Mouse (Mus musculus): ENCODE data around the gene Thop1. TPM values are rescaled to one million over a fixed set of nuclear protein-coding genes. Genes with fewer than 3 reads are reported as not detected.

The Thop1 gene
- polyA plus RNA-seq, 2 experiments: 15.0 to 21.7 TPM

DNA sequence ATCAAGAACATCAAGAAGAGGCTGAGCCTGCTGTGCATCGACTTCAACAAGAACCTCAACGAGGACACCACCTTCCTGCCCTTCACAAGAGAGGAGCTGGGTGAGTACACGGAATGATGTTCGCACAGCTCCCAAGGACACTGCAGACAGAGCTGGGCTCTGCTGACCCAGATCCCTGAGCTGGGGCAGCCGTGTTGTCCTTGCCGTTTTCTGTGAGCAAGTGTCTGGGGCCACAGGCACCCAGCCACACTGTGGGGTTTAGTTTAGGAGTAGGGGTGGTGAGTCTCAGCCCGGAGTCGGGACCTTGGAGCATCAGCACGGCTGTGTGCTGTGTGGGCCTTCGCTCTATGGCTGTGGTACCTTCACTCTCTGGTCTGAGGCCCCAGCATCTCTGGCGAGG lies 8.1 kb downstream of the Thop1 start:
- peaks cover 5% of the 10 kb centered on the region for H3K36me3 ChIP-seq (replicated peaks; ENCODE audit: control insufficient read depth, insufficient read depth, low read depth)
- H3K9me3 ChIP-seq (ENCODE audit: control insufficient read depth, low read length): no peaks in the 10 kb centered on the region
- ATAC-seq (ENCODE audit: insufficient read depth) (no peak), DNase-seq (ENCODE audit: low read depth in 3 of 3, low spot score in 3 of 3) (no peak)
- no peak overlapping the region for H3K4me2 ChIP-seq (ENCODE audit: low read depth)
- WGBS (ENCODE audit: insufficient replicate concordance): 83% methylated on average over 11 of the region's 11 CpGs
- no peak overlapping the region for H3K9ac ChIP-seq (replicated peaks)
- TF ChIP-seq CTCF (IDR thresholded peaks at IDR 0.05; ENCODE audit: low read depth) (no peak), EP300 (IDR thresholded peaks at IDR 0.05; ENCODE audit: low read depth) (no peak)
- no peak overlapping the region for H3K4me3 ChIP-seq (ENCODE audit: insufficient read depth in 1 of 2, low read depth in 2 of 2, low read length in 2 of 2)
- no peaks in the 10 kb centered on the region for H3K27me3 ChIP-seq (ENCODE audit: control insufficient read depth, insufficient read depth, low read length)
- H3K27ac ChIP-seq: no peak overlapping the region
- no peaks in the 10 kb centered on the region for H3K4me1 ChIP-seq (replicated peaks; ENCODE audit: control insufficient read depth in 2 of 2, insufficient read depth in 2 of 2, low read length in 1 of 2)

DNA sequence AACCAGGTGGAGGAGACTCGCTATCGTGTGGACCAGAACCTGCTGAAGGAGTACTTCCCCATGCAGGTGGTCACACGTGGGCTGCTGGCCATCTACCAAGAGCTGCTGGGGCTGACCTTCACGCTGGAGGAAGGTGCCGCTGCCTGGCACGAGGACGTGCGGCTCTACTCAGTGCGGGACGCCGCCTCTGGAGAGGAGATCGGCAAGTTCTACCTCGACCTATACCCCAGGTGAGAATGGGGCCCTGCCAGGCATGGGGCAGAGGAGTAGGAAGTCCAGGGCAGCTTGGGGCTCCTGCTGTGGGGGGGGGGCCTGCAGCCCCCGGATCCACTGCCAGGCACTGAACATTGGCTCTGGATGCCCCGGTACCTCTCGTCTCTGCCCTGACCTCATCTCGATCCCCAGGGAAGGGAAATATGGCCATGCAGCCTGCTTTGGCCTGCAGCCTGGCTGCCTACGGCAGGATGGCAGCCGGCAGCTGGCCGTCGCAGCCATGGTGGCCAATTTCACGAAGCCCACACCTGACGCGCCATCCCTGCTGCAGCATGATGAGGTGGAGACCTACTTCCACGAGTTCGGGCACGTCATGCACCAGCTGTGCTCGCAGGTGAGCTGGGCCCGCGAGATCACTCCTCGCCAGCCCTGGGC lies 10.3 kb downstream of the Thop1 start:
- no peak overlapping the region for H3K4me3 ChIP-seq (ENCODE audit: insufficient read depth in 1 of 2, low read depth in 2 of 2, low read length in 2 of 2)
- H3K4me1 ChIP-seq (replicated peaks; ENCODE audit: control insufficient read depth in 2 of 2, insufficient read depth in 2 of 2, low read length in 1 of 2): no peaks in the 10 kb centered on the region
- ATAC-seq (ENCODE audit: insufficient read depth): no peak
- WGBS (ENCODE audit: insufficient replicate concordance): 89% methylated on average over 31 of the region's 31 CpGs
- H3K9ac ChIP-seq (replicated peaks): no peak overlapping the region
- H3K9me3 ChIP-seq (ENCODE audit: control insufficient read depth, low read length): no peaks in the 10 kb centered on the region
- H3K27ac ChIP-seq: no peak overlapping the region
- DNase-seq (ENCODE audit: low read depth in 3 of 3, low spot score in 3 of 3): no peak
- no peaks in the 10 kb centered on the region for H3K27me3 ChIP-seq (ENCODE audit: control insufficient read depth, insufficient read depth, low read length)
- TF ChIP-seq CTCF (IDR thresholded peaks at IDR 0.05; ENCODE audit: low read depth) (no peak), EP300 (IDR thresholded peaks at IDR 0.05; ENCODE audit: low read depth) (no peak)
- peaks cover 5% of the 10 kb centered on the region; the same call in 1 of the 2 replicates for H3K36me3 ChIP-seq (replicated peaks; ENCODE audit: control insufficient read depth, insufficient read depth, low read depth)
- H3K4me2 ChIP-seq (ENCODE audit: low read depth): no peak overlapping the region

DNA sequence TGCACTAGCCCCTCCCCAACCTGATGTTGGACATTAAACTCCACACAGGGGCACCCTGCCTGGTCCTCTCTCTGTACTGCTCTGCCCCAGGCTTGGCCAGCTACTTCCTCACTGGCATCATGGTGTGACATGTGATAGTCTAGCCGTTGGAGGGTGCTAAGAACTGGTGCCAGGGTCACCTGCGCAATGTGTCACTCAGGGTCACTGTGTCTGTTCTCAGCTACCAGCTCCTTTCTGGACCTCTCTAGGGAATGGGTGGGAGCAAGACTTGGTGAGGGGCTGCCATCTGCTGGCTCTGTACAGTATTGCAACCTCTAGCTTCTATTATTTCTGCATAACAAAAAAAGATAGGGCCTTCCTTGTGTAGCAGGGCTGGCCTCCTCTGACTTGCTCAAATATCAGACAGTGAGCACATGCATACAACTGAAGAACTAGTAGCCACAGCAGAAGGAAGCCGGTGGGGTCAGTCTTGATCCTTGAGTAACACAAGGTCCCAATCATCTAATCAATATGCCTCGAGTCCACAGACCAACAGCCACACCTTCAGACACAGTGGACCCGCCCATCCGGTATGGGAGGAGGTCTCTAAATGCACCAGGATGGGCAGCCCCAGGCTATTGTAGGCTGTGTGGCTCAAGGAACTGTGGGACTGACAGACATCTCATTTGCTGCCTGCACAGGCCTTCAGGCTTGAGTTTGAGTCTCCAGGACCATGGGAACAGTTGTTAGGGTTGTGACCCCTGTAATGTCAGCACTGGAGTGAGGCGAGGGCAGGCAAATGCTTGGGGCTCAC lies 12.5 kb downstream of the Thop1 start:
- Histone ChIP-seq H3K9me3 (ENCODE audit: control insufficient read depth, low read length) (no peaks in the 10 kb centered on the region), H3K9ac (replicated peaks) (no peak overlapping the region), H3K4me2 (ENCODE audit: low read depth) (no peak overlapping the region), H3K4me3 (ENCODE audit: insufficient read depth in 1 of 2, low read depth in 2 of 2, low read length in 2 of 2) (no peak overlapping the region), H3K36me3 (replicated peaks; ENCODE audit: control insufficient read depth, insufficient read depth, low read depth) (peaks cover 5% of the 10 kb centered on the region; the same call in 1 of the 2 replicates), H3K27ac (no peak overlapping the region), H3K4me1 (replicated peaks; ENCODE audit: control insufficient read depth in 2 of 2, insufficient read depth in 2 of 2, low read length in 1 of 2) (no peaks in the 10 kb centered on the region), H3K27me3 (ENCODE audit: control insufficient read depth, insufficient read depth, low read length) (no peaks in the 10 kb centered on the region)
- 49% methylated on average over 7 of the region's 7 CpGs for WGBS (ENCODE audit: insufficient replicate concordance)
- TF ChIP-seq CTCF (IDR thresholded peaks at IDR 0.05; ENCODE audit: low read depth): peak; percentile 89
- no peak for TF ChIP-seq EP300 (IDR thresholded peaks at IDR 0.05; ENCODE audit: low read depth)
- DNase-seq (ENCODE audit: low read depth in 3 of 3, low spot score in 3 of 3): peak; percentile 34 to 50 (median 39)
- peak; percentile 32; the same call in 1 of the 2 replicates for ATAC-seq (ENCODE audit: insufficient read depth)

DNA sequence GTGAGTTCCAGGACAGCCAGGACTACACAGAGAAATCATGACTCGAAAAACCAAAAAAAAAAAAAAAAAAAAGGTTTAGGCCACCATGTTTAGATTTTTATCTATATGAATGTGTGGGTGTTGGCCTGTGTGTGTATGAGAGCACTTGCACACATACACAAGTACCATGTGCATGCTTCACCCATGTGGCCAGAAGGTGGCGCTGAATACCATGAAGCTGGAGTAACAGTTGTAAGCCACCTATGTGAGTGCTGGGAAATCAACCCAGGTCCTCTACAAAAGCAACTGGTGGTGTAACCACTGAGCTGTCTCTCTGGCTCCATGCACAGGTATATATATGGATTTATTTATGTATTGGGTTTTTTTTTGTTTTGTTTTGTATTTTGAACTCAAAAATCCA lies 17.2 kb downstream of the Thop1 start:
- no peaks in the 10 kb centered on the region for H3K27me3 ChIP-seq (ENCODE audit: control insufficient read depth, insufficient read depth, low read length)
- H3K4me3 ChIP-seq (ENCODE audit: insufficient read depth in 1 of 2, low read depth in 2 of 2, low read length in 2 of 2): no peak overlapping the region
- no peak overlapping the region for H3K27ac ChIP-seq
- ATAC-seq (ENCODE audit: insufficient read depth): no peak
- WGBS (ENCODE audit: insufficient replicate concordance): 48% methylated on average over 2 of the region's 2 CpGs
- peak in 1 of 3 experiments; percentile 42 for DNase-seq (ENCODE audit: low read depth in 3 of 3, low spot score in 3 of 3)
- no peaks in the 10 kb centered on the region for H3K9me3 ChIP-seq (ENCODE audit: control insufficient read depth, low read length)
- no peak overlapping the region for H3K9ac ChIP-seq (replicated peaks)
- no peaks in the 10 kb centered on the region for H3K36me3 ChIP-seq (replicated peaks; ENCODE audit: control insufficient read depth, insufficient read depth, low read depth)
- H3K4me1 ChIP-seq (replicated peaks; ENCODE audit: control insufficient read depth in 2 of 2, insufficient read depth in 2 of 2, low read length in 1 of 2): peaks cover 0 to 3% of the 10 kb centered on the region in 2 experiments; a peak in 1 of 4 replicates
- H3K4me2 ChIP-seq (ENCODE audit: low read depth): no peak overlapping the region
- TF ChIP-seq CTCF (IDR thresholded peaks at IDR 0.05; ENCODE audit: low read depth) (peak; percentile 76), EP300 (IDR thresholded peaks at IDR 0.05; ENCODE audit: low read depth) (no peak)

DNA sequence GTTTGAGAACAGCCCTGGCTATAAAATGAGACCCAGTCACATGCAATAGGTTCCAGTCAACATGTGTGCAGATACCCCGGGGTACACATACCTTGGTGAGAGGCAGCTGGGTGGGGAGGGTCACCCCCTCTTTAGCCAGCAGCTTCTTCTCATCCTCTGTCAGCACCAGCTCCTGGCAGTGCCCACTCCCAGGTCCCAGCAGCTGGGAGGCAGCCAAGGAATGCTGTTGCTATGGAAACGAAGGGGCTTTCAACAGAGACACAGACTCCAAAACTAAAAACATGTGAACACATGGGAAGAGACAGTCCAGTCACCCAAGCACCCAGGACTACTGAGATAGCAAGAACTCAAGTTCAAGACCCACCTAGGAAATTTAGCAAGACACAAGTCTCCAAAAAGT lies 19.4 kb downstream of the Thop1 start:
- H3K4me1 ChIP-seq (replicated peaks; ENCODE audit: control insufficient read depth in 2 of 2, insufficient read depth in 2 of 2, low read length in 1 of 2): peaks cover 0 to 19% of the 10 kb centered on the region in 2 experiments; a peak in 3 of 4 replicates
- WGBS (ENCODE audit: insufficient replicate concordance): 58% methylated on average over 2 of the region's 2 CpGs
- no peaks in the 10 kb centered on the region for H3K36me3 ChIP-seq (replicated peaks; ENCODE audit: control insufficient read depth, insufficient read depth, low read depth)
- no peaks in the 10 kb centered on the region for H3K9me3 ChIP-seq (ENCODE audit: control insufficient read depth, low read length)
- no peak for DNase-seq (ENCODE audit: low read depth in 3 of 3, low spot score in 3 of 3)
- no peak overlapping the region for H3K27ac ChIP-seq
- H3K4me2 ChIP-seq (ENCODE audit: low read depth): no peak overlapping the region
- no peak overlapping the region for H3K9ac ChIP-seq (replicated peaks)
- TF ChIP-seq CTCF (IDR thresholded peaks at IDR 0.05; ENCODE audit: low read depth) (no peak), EP300 (IDR thresholded peaks at IDR 0.05; ENCODE audit: low read depth) (no peak)
- H3K27me3 ChIP-seq (ENCODE audit: control insufficient read depth, insufficient read depth, low read length): no peaks in the 10 kb centered on the region
- no peak for ATAC-seq (ENCODE audit: insufficient read depth)
- no peak overlapping the region for H3K4me3 ChIP-seq (ENCODE audit: insufficient read depth in 1 of 2, low read depth in 2 of 2, low read length in 2 of 2)
